Mouse (Mus musculus) layer of hippocampus, postnatal 36 days (tissue): Measurements from ENCODE around the gene Grk4. TPM values are rescaled to one million over a fixed set of nuclear protein-coding genes. Genes with fewer than 3 reads are reported as not detected.
"Not testable (repeated sequence)": the region's sequence is repeated elsewhere in the genome, so short reads cannot be mapped to it uniquely, and the experiment has no call there.

ENCODE experiments used
- DNase-seq, 2 experiments: peaks; one replicate each; pipeline ENCODE4 v3.0.0; 2022
- microRNA-seq, 2 experiments: library from miRNA; unstranded; fragments of <30 nt; microRNA quantifications; one replicate each; pipeline ENCODE4 v1.2.0; 2021
- total RNA-seq, 2 experiments: library from RNA; stranded (reverse); gene quantifications; 2 replicates each; pipeline ENCODE4 v1.2.3; 2021

Grk4 gene
- total RNA-seq, 2 experiments from 2014 or later: 6.6 to 7.0 TPM

GRCm38 (mm10) chr5:34714371-34714770, 54.2 kb downstream of the Grk4 start:
- not testable (repeated sequence) for DNase-seq

DNA sequence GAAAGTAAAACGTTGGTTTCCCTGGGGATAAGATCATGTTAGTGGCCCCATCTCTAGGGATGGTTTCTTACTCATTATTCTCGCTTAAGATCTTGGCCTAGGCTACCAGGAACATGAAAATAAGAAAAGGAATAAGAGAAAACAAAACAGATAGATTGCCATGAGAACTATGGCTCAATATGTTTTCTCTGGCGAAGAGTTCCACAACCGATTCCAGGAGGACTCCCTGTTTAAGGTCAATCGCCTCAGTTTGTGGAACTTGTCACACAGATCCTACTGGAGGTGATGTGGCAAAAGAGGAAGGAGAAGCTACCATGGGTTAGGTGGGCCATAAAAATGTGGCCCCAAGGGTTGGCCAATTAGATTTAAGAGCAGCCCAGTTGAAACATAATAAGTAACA, 54.6 kb downstream of the Grk4 start:
- DNase-seq: no peak

DNA sequence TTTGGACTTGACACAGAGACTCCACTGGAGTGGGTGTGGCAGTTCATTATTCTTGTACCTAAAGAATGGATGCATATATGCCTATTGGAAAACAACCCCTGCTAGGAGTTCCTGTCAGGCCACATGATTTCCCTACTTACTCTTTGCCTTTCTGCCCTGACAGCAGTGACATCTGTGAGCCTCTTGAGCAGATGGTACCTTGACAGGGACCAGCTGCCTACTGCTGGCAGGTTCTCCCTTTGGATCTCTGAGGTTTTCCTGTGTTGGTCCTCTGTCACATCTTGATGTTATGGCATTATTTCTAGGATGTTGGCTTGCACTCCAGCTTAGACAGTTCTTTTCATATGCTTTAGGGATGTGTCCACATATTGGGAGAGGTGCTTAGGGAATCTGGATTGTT, 69.0 kb downstream of the Grk4 start:
- DNase-seq: no peak

GRCm38 (mm10) chr5:34730255-34730654, 70.1 kb downstream of the Grk4 start:
- no peak for DNase-seq

- DNase-seq: no peak
These were observed 91.3 kb downstream of the Grk4 start for GRCm38 (mm10) chr5:34751477-34751876.

GRCm38 (mm10) chr5:34758762-34759161, 98.6 kb downstream of the Grk4 start:
- no peak for DNase-seq

DNA sequence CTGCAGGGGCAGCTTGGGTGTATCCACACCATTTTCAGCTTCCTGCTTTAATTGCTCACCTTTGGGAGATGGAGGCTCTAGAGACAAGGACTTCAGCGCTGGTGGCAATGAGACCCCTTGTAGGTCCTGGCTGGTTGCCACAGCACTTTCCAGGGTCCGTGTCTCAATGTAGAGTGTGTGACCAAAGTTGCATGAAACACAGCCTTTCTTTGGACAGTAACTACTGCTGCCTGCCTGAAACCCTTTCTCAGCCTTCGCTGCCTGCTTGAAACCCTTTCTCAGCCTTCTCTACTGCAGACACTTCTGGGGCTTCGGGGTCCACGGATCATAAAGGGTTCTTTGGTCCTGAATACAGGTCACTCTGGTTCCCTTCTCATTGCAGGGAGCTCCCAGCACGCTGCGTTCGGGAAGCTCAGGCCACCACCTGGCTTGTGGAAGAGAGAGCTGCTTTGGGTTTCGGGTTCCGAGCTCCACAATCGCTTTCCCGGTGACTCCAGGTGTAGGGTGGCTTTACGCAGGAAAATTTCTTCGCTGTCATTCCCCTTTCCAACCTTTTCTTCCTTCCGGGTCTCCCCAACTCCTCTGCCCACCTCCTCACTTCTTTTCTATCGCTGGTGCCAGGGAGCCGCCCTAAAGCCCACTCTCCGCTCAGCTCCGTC, 100.8 kb downstream of the Grk4 start:
- DNase-seq: no peak

GRCm38 (mm10) chr5:34761509-34761908, 101.3 kb downstream of the Grk4 start, which contains the start of gene Htt:
Gene Htt, plus strand, starts transcription at chr5:34761740.
- DNase-seq: peak; percentile 96 to 98

DNA sequence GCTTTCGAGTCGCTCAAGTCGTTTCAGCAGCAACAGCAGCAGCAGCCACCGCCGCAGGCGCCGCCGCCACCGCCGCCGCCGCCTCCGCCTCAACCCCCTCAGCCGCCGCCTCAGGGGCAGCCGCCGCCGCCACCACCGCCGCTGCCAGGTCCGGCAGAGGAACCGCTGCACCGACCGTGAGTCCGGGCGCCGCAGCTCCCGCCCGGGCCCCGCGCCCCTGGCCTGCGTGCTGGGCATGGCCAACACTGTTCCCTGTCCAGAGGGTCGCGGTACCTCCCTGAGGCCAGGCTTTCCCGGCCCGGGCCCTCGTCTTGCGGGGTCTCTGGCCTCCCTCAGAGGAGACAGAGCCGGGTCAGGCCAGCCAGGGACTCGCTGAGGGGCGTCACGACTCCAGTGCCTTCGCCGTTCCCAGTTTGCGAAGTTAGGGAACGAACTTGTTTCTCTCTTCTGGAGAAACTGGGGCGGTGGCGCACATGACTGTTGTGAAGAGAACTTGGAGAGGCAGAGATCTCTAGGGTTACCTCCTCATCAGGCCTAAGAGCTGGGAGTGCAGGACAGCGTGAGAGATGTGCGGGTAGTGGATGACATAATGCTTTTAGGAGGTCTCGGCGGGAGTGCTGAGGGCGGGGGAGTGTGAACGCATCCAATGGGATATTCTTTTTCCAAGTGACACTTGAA, 101.9 kb downstream of the Grk4 start:
- DNase-seq: peak; percentile 34 to 44

DNA sequence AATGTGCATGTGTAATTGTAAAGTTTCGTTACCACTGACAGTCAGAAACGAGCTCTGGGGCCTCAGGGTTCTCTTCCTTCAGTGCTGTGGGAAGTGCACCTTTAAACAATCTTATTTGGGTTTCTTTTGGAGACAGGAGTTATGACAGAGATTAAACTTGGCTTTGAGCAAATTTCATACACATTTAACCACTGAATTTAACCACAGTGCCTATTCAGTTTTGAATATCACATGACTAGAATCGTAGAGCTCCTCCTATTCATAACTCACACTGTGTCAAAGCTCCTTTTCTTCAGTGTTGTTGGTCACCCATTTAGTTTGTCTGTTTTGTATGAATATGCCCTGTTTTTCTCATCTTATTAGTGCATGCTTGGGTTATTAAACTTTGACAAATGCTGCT, 111.6 kb downstream of the Grk4 start:
- no peak for DNase-seq

- DNase-seq: no peak
These were observed 112.6 kb downstream of the Grk4 start for GRCm38 (mm10) chr5:34772696-34773245.

GRCm38 (mm10) chr5:34773392-34773791, 113.2 kb downstream of the Grk4 start:
- no peak for DNase-seq

DNA sequence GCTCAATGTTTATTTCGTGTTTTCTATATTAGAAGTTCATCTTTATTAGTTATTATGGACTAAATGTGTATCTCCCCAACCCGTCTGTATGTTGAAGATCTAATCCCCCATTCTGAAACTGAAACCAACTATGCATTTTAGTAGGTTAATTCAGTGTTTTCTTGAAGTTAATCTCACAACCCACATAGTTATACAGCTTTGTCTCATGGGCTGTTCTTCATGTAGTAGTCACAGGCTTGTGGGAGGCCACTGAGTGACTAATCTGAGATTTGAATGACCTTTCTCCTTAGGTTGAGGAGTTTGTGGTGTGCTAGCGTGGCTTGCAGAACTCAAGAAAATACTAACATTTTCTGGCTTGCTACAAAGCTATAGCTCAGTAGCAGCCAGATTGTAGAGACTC, 124.8 kb downstream of the Grk4 start:
- no peak for DNase-seq

GRCm38 (mm10) chr5:34791141-34791540, 131.0 kb downstream of the Grk4 start:
- DNase-seq: no peak

DNA sequence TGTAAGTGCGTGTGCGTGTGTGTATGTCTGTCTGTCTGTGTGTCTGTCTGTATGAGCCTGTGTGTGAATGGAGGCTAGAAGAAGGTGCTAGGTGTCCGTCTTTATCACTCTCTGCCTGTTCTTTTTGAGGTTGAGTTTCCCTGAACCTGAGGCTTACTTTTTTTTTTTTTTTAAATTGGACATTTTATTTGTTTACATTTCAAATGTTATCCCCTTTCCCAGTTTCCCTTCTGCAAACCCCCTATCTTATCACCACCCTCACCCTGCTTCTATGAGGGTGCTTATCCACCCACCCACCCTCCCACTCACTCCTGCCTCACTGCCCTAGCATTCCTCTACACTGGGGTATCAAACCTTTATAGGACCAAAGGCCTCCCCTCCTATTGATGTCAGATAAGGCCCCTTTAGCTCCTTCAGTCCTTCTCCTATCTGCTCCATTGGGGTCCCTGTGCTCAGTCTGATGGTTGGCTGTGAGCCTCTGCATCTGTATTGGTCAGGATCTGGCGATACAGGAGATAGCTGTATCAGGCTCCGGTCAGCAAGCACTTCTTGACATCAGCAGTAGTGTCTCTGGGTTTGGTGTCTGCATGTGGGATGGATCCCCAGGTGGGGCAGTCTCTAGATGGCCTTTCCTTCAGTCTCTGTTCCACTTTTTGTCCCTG, 140.2 kb downstream of the Grk4 start:
- DNase-seq: no peak

Small RNA genes lying within 50 kb of the gene (microRNA-seq; reads per million reads assigned to microRNA genes)
- gene Mir467g: 0 reads per million in 2 experiments

Other genes starting within 250 kb of the Grk4 start
- gene Tnip2, start 146.4 kb upstream of the Grk4 start, total RNA-seq: 10 to 100 TPM; 22.5 to 26.3 TPM
- gene Sh3bp2, start 134.5 kb upstream of the Grk4 start, total RNA-seq: 1 to 10 TPM; 3.2 to 4.5 TPM
- gene Add1, start 86.7 kb upstream of the Grk4 start, total RNA-seq: 100 to 1,000 TPM; 441 to 450 TPM
- gene Mfsd10, start 23.2 kb upstream of the Grk4 start, total RNA-seq: 10 to 100 TPM; 35.3 to 49.4 TPM
- gene Nop14, start 231 bp upstream of the Grk4 start, total RNA-seq: 10 to 100 TPM; 13.0 to 15.1 TPM
- gene Htt, start 101.4 kb downstream of the Grk4 start, total RNA-seq: 10 to 100 TPM; 77.8 to 83.4 TPM
- gene Msantd1, start 247.6 kb downstream of the Grk4 start, total RNA-seq: 1 to 10 TPM; 5.6 to 8.0 TPM